Mouse (Mus musculus): ENCODE data around the gene Fbxl20. TPM values are rescaled to one million over a fixed set of nuclear protein-coding genes. Genes with fewer than 3 reads are reported as not detected.

Fbxl20 gene
- polyA plus RNA-seq, 1 experiment from 2014 or later = 4.9 TPM

DNA sequence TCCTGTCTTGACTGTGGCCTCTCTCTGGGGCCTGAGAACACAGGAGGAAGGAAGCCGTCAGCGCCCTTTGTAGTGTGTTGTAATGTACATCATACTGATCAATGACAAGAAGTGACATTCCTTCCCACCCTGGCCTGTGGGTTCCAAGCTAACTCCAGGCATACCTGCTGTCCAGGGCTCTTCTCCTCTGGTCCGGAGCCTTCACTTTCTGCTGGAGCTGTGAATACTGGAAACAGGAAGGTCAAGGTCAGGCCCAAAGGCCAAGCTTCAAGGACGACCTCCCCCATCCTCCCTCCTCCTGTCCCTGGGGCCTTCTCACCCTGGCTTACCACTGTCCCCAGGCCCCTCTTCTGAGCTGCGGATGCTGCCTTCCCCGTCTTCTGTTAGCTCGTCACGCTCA is 109.2 kb downstream of the Fbxl20 start:
- WGBS (ENCODE audit: insufficient replicate concordance) = 67% methylated on average over 8 of the region's 8 CpGs
- no peak for DNase-seq
- Histone ChIP-seq H3K27ac (ENCODE audit: low read depth) (no peak overlapping the region), H3K36me3 (replicated peaks; ENCODE audit: insufficient read depth, low read length) (no peaks in the 10 kb centered on the region), H3K9me3 (ENCODE audit: low read length) (no peaks in the 10 kb centered on the region), H3K27me3 (ENCODE audit: insufficient read depth, low read length) (peaks cover 9% of the 10 kb centered on the region), H3K4me1 (ENCODE audit: insufficient read depth) (peaks cover under 1% of the 10 kb centered on the region; the same call in 1 of the 2 replicates), H3K4me2 (ENCODE audit: low read depth, low read length) (no peak overlapping the region), H3K9ac (replicated peaks) (0 out of 2 replicates have a peak overlapping the region, but pooled peaks have one; percentile 12), H3K4me3 (ENCODE audit: low read depth, low read length) (no peak overlapping the region)
- TF ChIP-seq CTCF (IDR thresholded peaks at IDR 0.05; ENCODE audit: low read depth) = no peak
- no peak for TF ChIP-seq EP300 (IDR thresholded peaks at IDR 0.05; ENCODE audit: low read depth)
- no peak for ATAC-seq

- Histone ChIP-seq H3K36me3 (replicated peaks; ENCODE audit: insufficient read depth, low read length) (no peaks in the 10 kb centered on the region), H3K4me1 (ENCODE audit: insufficient read depth) (peaks cover 2% of the 10 kb centered on the region; the same call in 1 of the 2 replicates), H3K27me3 (ENCODE audit: insufficient read depth, low read length) (peaks cover 15% of the 10 kb centered on the region), H3K4me2 (ENCODE audit: low read depth, low read length) (no peak overlapping the region), H3K9ac (replicated peaks) (no peak overlapping the region), H3K9me3 (ENCODE audit: low read length) (no peaks in the 10 kb centered on the region), H3K4me3 (ENCODE audit: low read depth, low read length) (no peak overlapping the region), H3K27ac (ENCODE audit: low read depth) (no peak overlapping the region)
- DNase-seq (no peak), ATAC-seq (no peak)
- 64% methylated on average over 14 of the region's 14 CpGs for WGBS (ENCODE audit: insufficient replicate concordance)
- TF ChIP-seq CTCF (IDR thresholded peaks at IDR 0.05; ENCODE audit: low read depth) (no peak), EP300 (IDR thresholded peaks at IDR 0.05; ENCODE audit: low read depth) (no peak)
These were observed 112.3 kb downstream of the Fbxl20 start for GRCm38 (mm10) chr11:98037871-98038270.

- TF ChIP-seq EP300 (IDR thresholded peaks at IDR 0.05; ENCODE audit: low read depth) (no peak), CTCF (IDR thresholded peaks at IDR 0.05; ENCODE audit: low read depth) (no peak)
- H3K4me3 ChIP-seq (ENCODE audit: low read depth, low read length) = peak overlapping the region; percentile 14; the same call in 1 of the 2 replicates
- H3K4me2 ChIP-seq (ENCODE audit: low read depth, low read length) = peak overlapping the region; percentile 53; the same call in 1 of the 2 replicates
- peaks cover 15% of the 10 kb centered on the region for H3K27me3 ChIP-seq (ENCODE audit: insufficient read depth, low read length)
- ATAC-seq (no peak), DNase-seq (no peak)
- no peak overlapping the region for H3K27ac ChIP-seq (ENCODE audit: low read depth)
- peaks cover 2% of the 10 kb centered on the region; the same call in 1 of the 2 replicates for H3K4me1 ChIP-seq (ENCODE audit: insufficient read depth)
- 1% methylated on average over 26 of the region's 27 CpGs for WGBS (ENCODE audit: insufficient replicate concordance)
- no peak overlapping the region for H3K9ac ChIP-seq (replicated peaks)
- H3K36me3 ChIP-seq (replicated peaks; ENCODE audit: insufficient read depth, low read length) = peaks cover 4% of the 10 kb centered on the region; the same call in 1 of the 2 replicates
- H3K9me3 ChIP-seq (ENCODE audit: low read length) = no peaks in the 10 kb centered on the region
These were observed 114.2 kb downstream of the Fbxl20 start for GRCm38 (mm10) chr11:98035977-98036377.

- WGBS (ENCODE audit: insufficient replicate concordance) = 58% methylated on average over 4 of the region's 4 CpGs
- no peak for ATAC-seq
- no peak overlapping the region for H3K4me3 ChIP-seq (ENCODE audit: low read depth, low read length)
- peaks cover 15% of the 10 kb centered on the region for H3K27me3 ChIP-seq (ENCODE audit: insufficient read depth, low read length)
- TF ChIP-seq CTCF (IDR thresholded peaks at IDR 0.05; ENCODE audit: low read depth) (no peak), EP300 (IDR thresholded peaks at IDR 0.05; ENCODE audit: low read depth) (no peak)
- peaks cover 15% of the 10 kb centered on the region for H3K36me3 ChIP-seq (replicated peaks; ENCODE audit: insufficient read depth, low read length)
- H3K4me1 ChIP-seq (ENCODE audit: insufficient read depth) = peaks cover 2% of the 10 kb centered on the region; the same call in 1 of the 2 replicates
- DNase-seq = no peak
- no peak overlapping the region for H3K9ac ChIP-seq (replicated peaks)
- H3K9me3 ChIP-seq (ENCODE audit: low read length) = no peaks in the 10 kb centered on the region
- no peak overlapping the region for H3K4me2 ChIP-seq (ENCODE audit: low read depth, low read length)
- no peak overlapping the region for H3K27ac ChIP-seq (ENCODE audit: low read depth)
These were observed 115.4 kb downstream of the Fbxl20 start for GRCm38 (mm10) chr11:98034840-98035239.

GRCm38 (mm10) chr11:98034061-98034460 is 116.1 kb downstream of the Fbxl20 start:
- Histone ChIP-seq H3K27ac (ENCODE audit: low read depth) (no peak overlapping the region), H3K4me1 (ENCODE audit: insufficient read depth) (peaks cover 2% of the 10 kb centered on the region; the same call in 1 of the 2 replicates), H3K4me2 (ENCODE audit: low read depth, low read length) (no peak overlapping the region), H3K9me3 (ENCODE audit: low read length) (no peaks in the 10 kb centered on the region), H3K9ac (replicated peaks) (no peak overlapping the region), H3K36me3 (replicated peaks; ENCODE audit: insufficient read depth, low read length) (peaks cover 22% of the 10 kb centered on the region), H3K4me3 (ENCODE audit: low read depth, low read length) (no peak overlapping the region), H3K27me3 (ENCODE audit: insufficient read depth, low read length) (peaks cover 15% of the 10 kb centered on the region)
- DNase-seq (no peak), ATAC-seq (no peak)
- no peak for TF ChIP-seq EP300 (IDR thresholded peaks at IDR 0.05; ENCODE audit: low read depth)
- TF ChIP-seq CTCF (IDR thresholded peaks at IDR 0.05; ENCODE audit: low read depth) = no peak
- 77% methylated on average over 5 of the region's 5 CpGs for WGBS (ENCODE audit: insufficient replicate concordance)

Other genes starting within 250 kb of the Fbxl20 start
- 0.75 TPM in 2 replicates for gene Plxdc1, start 164.0 kb downstream of the Fbxl20 start, polyA plus RNA-seq (2015; fragmentation: Nextera tagmentation; extraction: Ambion mirVana)
- gene Arl5c, start 154.2 kb downstream of the Fbxl20 start, polyA plus RNA-seq (2015; fragmentation: Nextera tagmentation; extraction: Ambion mirVana) = 9.9 and 10.0 TPM in 2 replicates
- 0.23 and 0.77 TPM in 2 replicates for gene Cacnb1, start 127.4 kb downstream of the Fbxl20 start, polyA plus RNA-seq (2015; fragmentation: Nextera tagmentation; extraction: Ambion mirVana)
- gene Rpl19, start 123.7 kb downstream of the Fbxl20 start, polyA plus RNA-seq (2015; fragmentation: Nextera tagmentation; extraction: Ambion mirVana) = 568 TPM in 2 replicates
- gene Stac2, start 96.9 kb downstream of the Fbxl20 start, polyA plus RNA-seq (2015; fragmentation: Nextera tagmentation; extraction: Ambion mirVana) = 0.07 and 0.13 TPM in 2 replicates
- 15.0 and 16.2 TPM in 2 replicates for gene Med1, start 42.9 kb upstream of the Fbxl20 start, polyA plus RNA-seq (2015; fragmentation: Nextera tagmentation; extraction: Ambion mirVana)
- gene Cdk12, start 52.7 kb upstream of the Fbxl20 start, polyA plus RNA-seq (2015; fragmentation: Nextera tagmentation; extraction: Ambion mirVana) = 3.2 and 3.9 TPM in 2 replicates
- not detected in 2 replicates for gene Neurod2, start 179.2 kb upstream of the Fbxl20 start, polyA plus RNA-seq (2015; fragmentation: Nextera tagmentation; extraction: Ambion mirVana)
- 5.4 and 6.6 TPM in 2 replicates for gene Ppp1r1b, start 198.0 kb upstream of the Fbxl20 start, polyA plus RNA-seq (2015; fragmentation: Nextera tagmentation; extraction: Ambion mirVana)
- 14.5 and 15.4 TPM in 2 replicates for gene Stard3, start 208.0 kb upstream of the Fbxl20 start, polyA plus RNA-seq (2015; fragmentation: Nextera tagmentation; extraction: Ambion mirVana)
- gene Tcap, start 233.4 kb upstream of the Fbxl20 start, polyA plus RNA-seq (2015; fragmentation: Nextera tagmentation; extraction: Ambion mirVana) = 0.26 and 6.0 TPM in 2 replicates
- not detected in 2 replicates for gene Pnmt, start 236.0 kb upstream of the Fbxl20 start, polyA plus RNA-seq (2015; fragmentation: Nextera tagmentation; extraction: Ambion mirVana)